Mouse (Mus musculus): ENCODE data around the gene Akap12.
A peak's percentile ranks its signal among the peaks of the same experiment; 100 is the strongest.

Gene Akap12

DNA sequence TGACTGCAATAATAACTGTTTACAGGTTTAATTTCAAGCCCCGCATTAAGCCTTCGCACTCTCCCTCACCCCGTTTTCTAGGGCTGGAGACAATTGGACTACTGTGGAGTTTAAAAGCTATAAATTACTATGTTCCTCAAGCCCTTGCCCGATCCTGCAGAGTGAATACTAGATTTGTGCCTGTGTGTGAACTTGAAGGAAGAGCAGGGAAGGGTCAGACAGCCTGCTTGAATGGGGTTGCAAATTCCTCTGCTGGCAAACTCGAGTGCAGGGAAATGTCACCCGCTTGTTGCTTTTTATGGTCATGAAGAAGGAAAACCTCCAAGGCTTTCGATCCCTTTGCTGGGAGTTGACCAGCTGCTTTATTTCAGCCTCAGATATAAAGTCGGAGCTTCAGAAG, 19.6 kb downstream of the Akap12 start:
- DNase-seq, result no peak

DNA sequence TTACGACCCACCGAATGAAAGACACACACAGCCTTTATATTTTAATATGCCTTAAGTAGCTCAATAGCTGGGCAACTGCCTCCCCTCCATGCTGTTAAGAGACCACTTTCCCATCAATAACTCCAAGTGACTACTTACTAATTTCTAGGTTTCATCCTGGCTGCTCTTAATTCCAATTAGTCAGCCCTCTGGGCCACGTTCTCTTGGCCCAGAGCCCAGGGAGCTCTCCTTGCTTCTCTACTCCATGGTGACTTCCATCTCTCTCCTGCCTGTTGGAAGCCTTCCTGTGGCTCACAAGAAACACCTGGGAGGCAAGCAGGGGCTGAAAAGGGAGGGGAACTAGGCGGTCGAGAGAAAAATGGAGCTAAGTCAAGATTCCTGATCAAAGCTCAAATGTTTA, 23.0 kb downstream of the Akap12 start:
- DNase-seq, result no peak

- no peak for DNase-seq
Observed at GRCm38 (mm10) chr10:4289636-4290035, 23.5 kb downstream of the Akap12 start.

GRCm38 (mm10) chr10:4290145-4290544, 24.0 kb downstream of the Akap12 start:
- no peak for DNase-seq

GRCm38 (mm10) chr10:4290561-4290960, 24.4 kb downstream of the Akap12 start:
- DNase-seq, result no peak

- no peak for DNase-seq
Observed at GRCm38 (mm10) chr10:4293418-4293817, 27.2 kb downstream of the Akap12 start.

GRCm38 (mm10) chr10:4303558-4303957, 37.4 kb downstream of the Akap12 start:
- no peak for DNase-seq

GRCm38 (mm10) chr10:4323885-4324284, 57.7 kb downstream of the Akap12 start:
- DNase-seq, result no peak

DNA sequence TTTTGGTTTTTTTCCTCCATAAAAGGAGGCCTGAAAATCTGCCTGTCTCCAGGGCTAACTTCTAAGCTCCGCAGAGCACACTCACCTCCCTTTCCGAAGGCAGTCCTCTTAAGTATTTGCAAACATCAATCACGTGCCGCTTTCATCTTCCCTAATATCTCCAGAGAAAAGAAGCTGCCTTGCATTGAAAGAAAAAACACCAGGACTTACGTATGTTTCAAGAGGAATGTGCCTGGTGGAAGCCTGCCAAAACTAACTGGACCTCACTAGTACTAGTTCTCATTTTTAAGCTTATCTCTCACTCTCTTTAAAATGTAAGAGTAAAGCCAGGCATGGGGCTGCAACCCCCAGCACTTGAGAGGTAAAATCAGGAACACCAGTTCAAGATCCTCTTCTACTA, 59.4 kb downstream of the Akap12 start:
- no peak for DNase-seq

- DNase-seq, result no peak
Observed at GRCm38 (mm10) chr10:4327716-4328115, 61.5 kb downstream of the Akap12 start.

DNA sequence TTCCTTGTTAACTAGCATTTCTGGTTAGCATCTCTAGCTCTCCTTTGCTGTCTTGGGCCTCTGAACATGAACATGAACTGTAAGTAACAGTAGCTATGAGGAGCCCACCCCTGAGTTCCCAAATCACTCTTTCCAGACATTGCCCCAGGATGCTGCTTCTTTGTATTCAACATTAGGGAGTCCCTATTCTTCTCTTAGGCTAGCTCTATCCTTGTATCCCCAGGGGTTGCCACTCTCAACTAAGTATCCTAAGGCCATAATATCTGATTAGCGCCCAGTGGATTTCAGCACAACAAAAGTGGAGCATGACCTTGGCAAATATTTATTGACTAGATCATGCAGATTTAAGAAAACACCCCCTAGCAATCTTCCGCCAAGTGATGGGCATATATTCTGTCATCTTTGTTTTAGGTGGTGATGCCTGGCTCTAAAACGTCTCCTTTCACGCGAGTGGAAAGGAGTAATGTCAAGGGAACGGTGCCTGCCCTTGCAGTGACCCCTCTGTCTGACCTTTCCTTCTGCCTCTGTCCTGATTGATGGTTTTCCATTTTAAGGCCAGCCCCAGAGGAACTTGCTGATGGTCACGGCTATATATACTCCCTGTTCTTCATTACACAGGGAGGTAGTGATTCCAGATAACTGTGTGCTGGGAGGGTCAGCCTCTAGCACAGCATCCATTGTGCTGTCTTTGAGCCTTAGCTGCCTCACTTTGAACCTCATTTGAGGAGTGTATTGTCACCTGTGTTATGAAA, 66.2 kb downstream of the Akap12 start:
- DNase-seq, result no peak

GRCm38 (mm10) chr10:4333319-4333718, 67.1 kb downstream of the Akap12 start:
- DNase-seq, result peak; percentile 70

DNA sequence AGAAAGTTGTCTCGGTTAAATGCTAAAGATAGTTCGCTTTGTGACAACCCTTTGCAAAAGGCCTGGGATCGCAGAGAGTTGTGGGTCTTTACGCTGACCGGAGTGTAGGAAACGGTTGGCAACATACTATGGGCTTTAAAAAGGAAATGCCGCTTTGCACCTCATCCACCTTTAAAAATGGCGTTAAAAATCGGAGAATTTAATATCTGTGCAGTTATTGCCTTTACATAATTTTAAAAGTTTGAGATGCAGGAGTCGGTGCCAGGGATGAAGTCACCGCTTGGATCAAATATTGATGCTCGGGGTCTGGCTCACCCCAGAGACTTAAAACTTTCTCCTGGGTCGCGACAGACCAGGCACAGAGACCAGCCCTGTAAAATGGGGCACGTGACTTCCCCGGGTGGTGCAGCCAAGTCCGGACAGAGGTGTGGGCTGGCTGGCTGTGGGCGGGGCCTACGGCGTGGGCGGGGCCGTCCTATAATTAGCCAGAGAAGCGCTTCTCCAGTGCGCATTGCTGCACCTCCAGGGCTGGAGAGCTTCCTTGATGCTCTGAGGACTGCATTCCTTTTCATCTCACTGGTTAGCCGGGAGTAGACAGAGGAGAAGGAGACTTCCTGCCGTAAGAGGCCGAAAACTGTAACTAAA, 68.0 kb downstream of the Akap12 start:
- DNase-seq, result peak; percentile 78

DNA sequence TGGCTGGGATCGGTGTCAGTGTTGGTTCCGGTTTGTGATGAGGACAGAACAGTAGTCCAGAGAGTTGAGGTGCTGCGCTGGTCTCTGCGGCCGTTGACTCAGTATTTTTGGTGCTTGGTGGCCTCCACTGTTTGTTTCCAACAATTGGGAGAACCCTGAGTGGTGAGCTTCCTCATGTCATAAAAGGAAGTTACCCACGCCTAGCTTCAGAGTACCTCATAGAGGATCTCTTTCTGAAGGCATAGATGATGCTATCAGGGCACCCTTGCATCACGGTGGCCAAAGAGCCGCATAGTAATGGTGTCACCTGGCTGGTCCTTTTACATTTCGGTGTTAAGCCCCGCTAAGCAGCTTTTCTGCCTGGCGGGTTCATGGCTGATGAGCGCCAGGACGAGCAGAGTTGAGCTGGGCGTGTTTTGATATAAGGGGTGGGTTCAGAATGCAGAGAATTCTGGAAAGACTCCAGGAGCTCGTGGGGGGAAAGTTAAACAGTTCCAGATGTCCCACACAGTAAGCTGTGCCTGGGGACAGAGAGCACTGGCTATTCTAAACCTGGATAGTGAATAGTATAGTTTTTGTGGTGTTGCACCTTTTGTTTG, 72.8 kb downstream of the Akap12 start:
- DNase-seq, result peak; percentile 53

GRCm38 (mm10) chr10:4341430-4341829, 75.2 kb downstream of the Akap12 start:
- peak; percentile 66 for DNase-seq

- DNase-seq, result peak; percentile 92
Observed at GRCm38 (mm10) chr10:4346489-4347135, 80.4 kb downstream of the Akap12 start.

DNA sequence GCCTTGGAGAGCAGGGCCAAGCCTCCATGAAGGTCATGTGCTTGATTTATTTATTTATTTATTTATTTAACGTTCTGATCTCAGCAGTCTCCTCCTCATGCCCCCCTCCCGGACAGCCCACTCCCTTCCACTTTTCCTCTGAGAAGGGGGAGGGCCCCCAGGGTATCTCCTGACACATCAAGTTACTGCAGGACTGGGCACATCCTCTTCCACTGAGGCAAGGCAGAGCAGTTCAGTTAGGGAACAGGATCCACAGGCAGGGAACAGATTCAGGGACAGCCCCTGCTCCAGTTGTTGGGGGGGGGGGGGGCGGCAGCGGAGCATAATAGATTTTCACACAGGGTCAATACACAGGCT, 80.9 kb downstream of the Akap12 start:
- DNase-seq, result no peak

GRCm38 (mm10) chr10:4347591-4347990, 81.4 kb downstream of the Akap12 start:
- no peak for DNase-seq

DNA sequence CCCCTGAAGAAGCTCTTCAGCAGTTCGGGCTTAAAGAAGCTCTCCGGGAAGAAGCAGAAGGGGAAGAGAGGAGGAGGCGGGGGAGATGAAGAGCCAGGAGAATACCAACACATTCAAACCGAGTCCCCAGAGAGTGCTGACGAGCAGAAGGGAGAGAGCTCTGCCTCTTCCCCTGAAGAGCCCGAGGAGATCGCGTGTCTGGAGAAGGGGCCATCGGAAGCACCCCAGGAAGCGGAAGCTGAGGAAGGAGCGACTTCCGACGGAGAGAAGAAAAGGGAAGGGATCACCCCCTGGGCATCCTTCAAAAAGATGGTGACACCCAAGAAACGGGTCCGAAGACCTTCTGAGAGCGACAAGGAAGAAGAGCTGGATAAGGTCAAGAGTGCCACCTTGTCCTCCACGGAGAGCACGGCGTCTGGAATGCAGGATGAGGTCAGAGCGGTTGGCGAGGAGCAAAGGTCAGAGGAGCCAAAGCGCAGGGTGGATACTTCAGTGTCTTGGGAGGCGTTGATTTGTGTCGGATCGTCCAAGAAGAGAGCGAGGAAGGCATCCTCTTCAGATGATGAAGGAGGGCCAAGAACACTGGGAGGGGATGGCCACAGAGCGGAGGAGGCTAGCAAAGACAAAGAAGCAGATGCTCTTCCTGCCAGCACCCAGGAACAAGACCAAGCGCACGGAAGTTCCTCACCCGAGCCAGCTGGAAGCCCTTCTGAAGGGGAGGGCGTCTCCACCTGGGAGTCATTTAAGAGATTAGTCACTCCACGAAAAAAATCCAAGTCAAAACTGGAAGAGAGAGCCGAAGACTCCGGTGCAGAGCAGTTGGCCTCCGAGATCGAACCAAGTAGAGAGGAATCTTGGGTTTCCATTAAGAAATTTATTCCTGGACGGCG, 88.4 kb downstream of the Akap12 start:
- DNase-seq, result no peak

DNA sequence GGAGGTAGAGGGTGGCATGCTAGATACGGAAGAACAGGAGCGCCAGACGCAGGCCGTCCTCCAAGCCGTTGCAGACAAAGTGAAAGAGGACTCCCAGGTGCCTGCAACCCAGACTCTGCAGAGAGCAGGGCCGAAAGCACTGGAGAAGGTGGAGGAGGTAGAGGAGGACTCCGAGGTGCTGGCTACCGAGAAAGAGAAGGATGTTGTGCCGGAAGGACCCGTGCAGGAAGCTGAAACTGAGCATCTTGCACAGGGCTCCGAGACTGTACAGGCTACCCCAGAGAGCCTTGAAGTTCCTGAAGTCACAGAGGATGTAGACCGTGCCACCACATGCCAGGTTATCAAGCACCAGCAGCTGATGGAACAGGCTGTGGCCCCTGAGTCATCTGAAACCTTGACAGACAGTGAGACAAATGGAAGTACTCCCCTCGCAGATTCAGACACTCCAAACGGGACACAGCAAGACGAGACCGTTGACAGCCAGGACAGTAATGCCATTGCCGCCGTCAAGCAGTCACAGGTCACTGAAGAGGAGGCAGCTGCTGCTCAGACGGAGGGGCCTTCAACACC, 89.8 kb downstream of the Akap12 start:
- no peak for DNase-seq

DNA sequence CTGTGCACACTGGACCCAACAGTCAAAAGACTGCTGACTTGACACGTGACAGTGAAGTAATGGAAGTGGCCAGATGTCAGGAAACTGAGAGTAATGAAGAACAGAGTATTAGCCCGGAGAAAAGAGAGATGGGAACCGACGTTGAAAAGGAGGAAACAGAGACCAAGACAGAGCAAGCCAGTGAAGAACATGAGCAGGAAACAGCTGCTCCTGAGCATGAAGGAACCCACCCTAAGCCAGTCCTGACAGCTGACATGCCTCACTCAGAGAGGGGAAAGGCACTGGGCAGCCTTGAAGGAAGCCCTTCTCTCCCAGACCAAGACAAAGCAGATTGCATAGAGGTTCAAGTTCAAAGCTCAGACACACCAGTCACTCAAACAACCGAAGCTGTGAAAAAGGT, 90.5 kb downstream of the Akap12 start:
- DNase-seq, result no peak

DNA sequence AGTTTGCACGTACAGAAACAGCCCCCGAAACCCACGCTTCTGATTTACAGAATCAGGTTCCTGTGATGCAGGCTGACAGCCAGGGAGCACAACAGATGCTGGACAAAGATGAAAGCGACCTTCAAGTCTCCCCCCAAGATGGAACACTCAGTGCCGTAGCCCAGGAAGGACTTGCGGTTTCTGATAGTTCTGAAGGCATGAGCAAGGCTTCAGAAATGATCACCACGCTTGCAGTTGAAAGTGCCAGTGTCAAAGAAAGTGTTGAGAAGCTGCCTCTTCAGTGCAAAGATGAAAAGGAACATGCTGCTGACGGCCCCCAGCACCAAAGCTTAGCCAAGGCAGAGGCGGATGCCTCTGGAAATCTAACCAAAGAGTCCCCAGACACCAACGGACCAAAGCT, 91.3 kb downstream of the Akap12 start:
- no peak for DNase-seq

Measured in retina, postnatal 1 day (tissue).